Mouse (Mus musculus) retina, embryonic 14.5 days (tissue): Measurements from ENCODE around the gene Ppp1cc.
"Not testable (repeated sequence)": the region's sequence is repeated elsewhere in the genome, so short reads cannot be mapped to it uniquely, and the experiment has no call there.

ENCODE experiments used
- DNase-seq: peaks from one replicate; pipeline ENCODE4 v3.0.0-alpha.2; 2015; ENCODE audit warnings: low spot score

The Ppp1cc gene

DNA sequence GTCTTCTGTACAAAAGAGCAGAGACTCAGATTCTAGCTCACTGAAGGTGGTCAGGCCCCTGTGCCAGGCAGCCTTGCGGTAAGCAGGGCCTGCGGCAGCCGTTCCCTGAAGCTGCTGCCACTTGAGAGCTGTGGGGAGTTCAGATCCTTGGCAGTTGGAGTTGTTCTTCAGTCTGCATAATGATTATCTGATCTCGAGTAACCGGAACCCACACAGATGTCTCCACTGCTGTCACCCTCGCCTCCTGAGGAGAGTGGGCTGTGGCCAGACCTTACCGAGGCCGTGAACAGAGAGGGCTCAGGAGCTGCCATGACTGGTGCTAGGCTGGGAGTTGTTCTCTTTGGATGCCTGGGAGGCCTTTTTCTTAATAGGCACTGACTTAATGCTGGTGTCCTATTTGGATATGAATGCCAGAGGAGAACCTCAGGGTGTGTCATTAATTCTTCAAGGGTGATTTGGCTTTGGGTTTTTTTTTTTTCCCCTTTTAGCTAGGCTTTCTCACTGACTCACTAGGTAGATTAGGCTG is 8.6 kb downstream of the Ppp1cc start:
- DNase-seq: no peak

DNA sequence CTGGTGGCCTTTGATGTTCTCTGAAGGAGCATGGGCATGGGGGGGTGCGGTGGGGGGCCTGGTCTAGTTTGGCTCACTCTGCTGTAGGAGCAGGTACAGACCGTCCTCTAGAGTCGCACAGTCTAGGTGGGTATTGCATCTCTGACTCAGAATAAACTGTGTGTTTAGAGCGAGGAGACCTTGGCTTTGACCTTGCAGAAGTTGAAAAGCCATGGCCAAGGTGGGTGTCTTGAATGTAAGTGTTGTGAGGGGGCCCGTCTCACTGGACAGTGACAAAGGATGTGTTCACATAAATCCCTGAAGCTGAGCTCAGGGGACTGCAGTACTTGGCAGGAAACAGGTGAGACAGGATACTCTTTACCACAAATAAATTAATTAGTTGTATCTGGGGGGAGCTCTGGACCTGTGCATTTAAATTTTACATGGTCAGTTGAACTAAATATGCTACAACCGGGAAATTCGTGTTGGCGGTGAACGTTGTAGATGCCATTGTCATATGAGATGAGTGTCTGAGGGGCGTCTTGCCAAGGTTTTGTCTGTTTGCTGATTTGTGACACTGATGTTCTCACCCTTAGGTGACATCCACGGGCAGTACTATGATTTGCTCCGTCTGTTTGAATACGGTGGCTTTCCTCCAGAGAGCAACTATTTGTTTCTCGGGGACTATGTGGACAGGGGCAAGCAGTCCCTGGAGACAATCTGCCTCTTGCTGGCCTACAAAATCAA is 10.4 kb downstream of the Ppp1cc start:
- DNase-seq: no peak

DNA sequence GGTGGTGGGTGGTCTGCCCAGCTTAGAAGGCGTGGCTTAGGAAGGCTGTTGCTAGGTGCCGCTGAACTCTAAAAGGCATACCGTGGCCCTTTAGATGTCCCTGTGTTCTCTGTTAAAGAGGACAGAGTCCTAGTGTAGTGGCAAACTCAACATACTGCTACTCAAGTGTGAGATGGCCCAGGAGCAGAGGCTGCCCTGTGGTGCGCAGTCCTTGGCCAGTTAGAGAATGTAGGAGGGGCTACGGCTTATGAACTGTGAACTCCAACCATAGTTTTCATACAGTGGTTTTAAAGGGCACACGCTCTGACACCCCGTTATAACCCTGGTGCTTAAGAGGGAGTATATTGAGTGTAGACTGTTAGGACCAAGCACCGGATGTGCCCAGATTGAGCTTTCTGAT is 13.0 kb downstream of the Ppp1cc start:
- DNase-seq: no peak

DNA sequence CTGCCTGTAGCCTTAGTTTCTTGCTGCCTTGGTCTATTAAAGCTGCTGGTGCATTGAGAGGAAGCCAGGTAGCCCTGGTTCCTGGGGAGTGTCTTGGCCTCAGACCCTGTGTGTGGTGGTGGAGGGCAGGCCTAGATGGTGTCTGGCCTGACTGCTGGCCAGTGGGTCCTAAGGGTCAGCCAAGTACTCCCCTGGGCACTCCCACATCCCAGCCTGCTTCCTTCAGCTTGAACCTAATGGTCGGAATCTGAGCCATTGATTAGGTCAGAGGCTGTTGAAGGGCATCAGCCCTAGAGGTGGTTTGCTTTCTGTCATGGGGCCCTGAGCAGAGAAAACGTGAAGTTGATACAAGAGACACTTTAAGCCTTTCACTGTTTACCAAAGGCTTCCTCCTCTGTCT is 17.3 kb downstream of the Ppp1cc start:
- DNase-seq: no peak

DNA sequence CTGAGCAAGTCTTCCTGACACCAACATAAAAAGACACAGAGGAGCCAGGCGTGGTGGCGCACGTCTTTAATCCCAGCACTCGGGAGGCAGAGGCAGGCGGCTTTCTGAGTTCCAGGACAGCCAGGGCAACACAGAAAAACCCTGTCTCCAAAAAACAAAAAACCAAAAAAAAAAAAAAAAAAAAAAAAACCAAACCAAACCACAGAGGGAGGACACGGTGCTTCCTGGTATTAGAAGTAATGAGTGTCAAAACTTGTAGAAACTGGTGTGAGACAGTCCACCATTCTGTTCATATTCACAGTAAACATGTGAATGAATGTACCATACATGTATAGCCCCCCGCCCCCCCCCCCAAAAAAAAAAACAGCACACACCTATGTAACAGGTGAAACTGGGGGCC is 17.9 kb downstream of the Ppp1cc start:
- no peak for DNase-seq

DNA sequence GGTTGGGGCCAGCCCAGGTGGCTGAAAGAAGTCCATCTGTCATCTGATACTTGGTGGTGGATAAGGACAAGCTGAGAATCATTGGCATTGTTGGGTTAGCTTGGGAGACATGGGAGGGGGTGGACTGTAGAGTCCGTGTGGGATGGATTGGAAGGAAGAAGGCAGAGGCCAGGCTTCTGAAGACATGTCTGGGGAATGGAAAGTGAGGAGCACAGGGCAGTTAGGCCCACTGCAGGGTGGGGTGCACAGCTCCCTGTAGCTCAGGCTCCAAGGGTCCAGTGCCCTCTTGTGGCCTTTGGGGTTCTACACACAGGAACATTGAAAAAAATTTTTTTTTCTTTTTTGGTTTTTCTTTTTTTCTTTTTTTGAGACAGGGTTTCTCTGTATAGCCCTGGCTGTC is 18.3 kb downstream of the Ppp1cc start:
- DNase-seq: peak; percentile 72

DNA sequence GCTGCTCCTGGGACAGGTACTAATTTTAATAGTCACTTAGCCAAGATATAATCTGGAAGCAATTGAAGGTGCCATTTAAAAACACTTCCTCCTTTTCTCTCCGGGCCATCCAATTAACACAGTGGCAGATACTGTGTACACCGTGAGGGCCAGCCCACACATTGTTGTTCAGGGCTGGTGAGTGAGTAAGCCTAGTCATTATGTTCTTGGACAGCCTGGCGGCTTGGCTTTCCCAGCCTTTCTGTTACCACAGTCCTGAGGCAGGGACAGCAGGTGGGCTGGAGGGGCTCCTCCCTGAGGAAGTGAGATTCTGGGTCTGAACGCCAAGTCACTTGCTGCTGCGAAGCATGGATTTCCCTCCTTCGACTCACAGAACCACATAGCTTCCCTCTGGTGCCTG is 21.6 kb downstream of the Ppp1cc start:
- no peak for DNase-seq

DNA sequence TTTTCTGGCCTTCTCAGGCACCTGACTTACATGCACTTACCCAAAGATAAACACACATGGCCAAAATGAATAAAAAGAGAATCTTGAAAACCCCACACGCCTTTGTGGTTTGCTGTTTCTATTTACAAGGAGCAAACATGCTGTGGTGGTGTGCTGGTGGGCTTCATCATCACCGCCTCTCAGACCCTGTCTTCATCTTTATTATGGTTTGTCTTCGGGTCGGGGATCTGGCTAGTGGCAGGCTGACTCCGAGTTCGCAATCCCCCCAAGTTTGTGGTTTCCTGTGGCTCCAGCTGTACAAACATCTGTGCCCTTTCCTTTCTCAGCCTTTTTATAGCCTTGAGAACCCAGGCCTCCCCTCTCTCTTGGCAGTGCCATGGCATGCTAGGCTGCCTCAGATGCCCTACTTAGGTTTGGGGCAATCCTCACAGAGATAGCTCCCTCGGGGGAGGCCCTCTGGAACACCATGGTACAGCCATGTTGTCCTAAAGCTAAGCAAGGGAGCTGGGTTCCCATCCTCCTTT is 26.3 kb downstream of the Ppp1cc start:
- DNase-seq: no peak

DNA sequence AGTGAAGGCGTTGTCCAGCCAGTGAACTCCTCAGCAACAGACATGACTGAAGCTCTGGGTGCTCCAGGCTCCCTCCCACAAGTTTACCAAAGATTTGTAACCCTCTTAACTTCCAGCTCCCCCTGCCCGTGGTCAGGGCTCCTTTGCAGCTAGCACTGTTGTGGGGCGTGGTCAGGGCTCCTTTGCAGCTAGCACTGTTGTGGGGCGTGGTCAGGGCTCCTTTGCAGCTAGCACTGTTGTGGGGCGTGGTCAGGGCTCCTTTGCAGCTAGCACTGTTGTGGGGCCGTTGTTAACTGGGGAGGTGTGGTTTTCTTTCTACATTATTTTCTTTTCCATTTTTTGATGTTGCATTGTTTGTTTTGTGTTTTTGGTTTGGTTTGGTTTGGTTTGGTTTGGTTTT is 26.8 kb downstream of the Ppp1cc start:
- not testable (repeated sequence) for DNase-seq

DNA sequence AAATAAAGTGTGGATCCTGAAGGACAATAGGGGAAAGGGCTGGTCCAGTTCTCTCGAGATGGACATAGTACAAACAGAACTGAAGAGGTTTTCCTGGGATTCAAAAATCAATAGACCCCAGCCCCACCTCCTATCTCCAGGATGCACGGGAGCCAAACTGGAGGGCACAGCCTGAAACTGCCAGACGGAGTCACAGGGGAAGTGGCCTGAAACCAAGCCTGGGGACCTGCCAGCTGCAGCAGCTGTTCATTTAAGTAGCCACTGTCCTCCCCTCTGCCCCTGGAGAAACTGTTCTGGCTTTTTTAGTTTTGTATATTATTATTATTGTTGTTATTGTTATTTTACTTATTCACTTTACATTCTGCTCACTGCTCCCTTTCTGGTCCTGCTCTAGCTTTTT is 31.0 kb downstream of the Ppp1cc start:
- DNase-seq: no peak

DNA sequence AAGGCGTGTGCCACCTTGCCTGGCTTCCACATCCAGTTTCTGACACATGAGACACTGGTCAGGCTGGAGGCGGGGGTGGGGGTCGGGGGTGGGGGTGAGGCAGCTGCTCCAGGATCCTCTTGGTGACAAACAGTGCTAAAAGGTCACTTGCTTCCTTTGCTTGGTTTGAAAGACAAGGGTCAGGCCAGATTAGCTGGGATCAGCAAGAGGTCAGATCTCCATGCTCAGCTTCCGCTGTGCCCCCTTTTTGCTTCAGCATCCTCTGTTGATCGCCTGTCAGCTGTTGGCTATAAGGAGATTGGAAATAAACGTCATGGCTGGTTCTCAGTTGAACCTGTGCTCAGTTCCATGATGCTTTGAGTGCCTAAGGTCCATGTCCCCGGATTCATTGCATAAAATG is 32.4 kb downstream of the Ppp1cc start:
- no peak for DNase-seq

DNA sequence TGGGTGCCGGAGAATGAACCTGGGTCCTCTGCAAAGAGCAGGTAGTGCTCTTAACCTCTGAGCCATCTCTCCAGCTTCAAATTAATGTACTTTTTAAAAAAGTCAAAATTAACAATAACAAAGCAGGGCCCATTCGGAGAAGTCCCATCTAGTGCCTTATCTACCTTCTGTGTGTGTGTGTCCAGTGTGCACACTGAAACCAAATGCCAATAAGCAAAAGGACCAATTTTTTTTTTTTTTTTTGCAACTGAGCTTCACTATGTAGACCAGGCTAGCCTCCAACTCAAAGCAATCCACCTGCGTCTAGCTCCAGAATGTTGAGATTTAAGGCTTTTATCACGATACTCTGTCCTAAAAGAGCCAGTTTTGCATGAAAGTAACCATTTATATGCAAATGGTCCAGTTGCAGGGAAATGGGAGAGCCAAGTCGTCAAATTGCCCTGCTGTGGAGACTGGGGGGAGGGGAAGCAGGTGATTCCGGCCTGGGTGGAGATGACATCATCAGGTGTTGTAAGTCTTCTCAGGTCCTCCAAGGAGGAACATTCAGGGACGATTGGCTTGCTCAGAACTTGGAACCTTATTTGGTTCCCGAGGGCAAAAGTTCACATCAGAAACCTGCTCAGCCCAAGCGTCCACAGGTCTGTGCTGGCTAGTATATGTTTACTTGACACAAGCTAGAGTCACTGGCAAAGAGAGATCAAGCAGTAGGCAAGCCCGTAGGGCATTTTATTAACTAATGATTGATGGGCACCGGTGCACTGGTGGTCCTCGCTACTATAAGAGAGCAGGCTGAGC is 33.4 kb downstream of the Ppp1cc start:
- no peak for DNase-seq

DNA sequence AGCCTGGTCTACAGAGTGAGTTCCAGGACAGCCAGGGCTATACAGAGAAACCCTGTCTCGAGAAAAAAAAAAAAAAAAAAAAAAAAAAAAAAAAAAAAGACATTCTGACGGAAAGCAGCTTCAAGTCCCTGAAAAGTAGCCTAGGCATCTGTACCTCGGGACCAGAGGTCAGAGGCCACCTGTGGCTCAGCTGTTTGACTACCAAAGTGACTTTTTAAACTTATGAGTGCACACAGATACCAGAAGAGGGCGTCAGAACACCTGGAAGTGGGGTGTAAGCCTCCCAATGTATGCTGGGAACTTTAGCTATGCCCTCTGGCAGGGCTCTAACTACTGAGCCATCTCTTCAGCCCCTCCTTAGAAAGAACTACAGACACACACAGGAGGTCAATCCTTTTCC is 34.3 kb downstream of the Ppp1cc start:
- DNase-seq: no peak

DNA sequence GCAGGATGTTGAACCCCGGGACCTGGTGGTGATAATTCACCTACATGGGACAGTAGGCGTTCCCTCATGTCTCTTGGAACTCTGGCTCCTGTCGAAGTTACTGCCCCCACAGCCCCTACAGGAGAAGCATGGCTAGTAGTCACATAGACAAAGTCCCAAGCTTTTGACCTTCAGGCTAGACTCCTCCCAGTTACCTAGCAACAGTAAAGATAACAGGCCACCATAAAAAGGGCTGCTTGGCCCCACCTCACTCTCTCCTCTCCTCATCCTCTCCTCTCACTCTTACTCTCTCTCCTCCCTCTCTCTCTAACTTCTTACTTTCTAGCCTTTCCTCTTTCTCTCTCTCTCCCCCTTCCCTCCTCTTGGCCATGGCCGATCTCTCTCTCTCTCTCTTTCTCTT is 42.8 kb downstream of the Ppp1cc start:
- no peak for DNase-seq

DNA sequence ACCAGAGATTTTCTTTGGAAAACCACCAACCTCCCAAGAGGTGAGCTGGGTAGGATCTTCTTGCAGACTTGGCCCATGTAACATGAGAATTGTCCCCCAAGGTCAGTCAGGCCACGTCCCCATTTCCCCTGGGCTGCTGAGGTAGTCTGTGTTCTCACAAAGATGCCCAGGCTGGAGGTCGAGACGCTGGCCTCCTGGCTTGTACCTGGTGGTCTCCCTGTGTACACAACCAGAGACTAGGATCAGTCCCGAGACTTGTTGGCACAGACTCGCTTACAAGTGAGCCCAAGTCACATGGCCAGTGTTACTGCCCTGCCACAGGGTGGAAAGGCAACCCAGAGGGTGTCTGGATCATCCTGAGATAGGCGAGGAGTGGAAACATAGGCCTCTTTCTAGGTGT is 43.8 kb downstream of the Ppp1cc start:
- DNase-seq: no peak

DNA sequence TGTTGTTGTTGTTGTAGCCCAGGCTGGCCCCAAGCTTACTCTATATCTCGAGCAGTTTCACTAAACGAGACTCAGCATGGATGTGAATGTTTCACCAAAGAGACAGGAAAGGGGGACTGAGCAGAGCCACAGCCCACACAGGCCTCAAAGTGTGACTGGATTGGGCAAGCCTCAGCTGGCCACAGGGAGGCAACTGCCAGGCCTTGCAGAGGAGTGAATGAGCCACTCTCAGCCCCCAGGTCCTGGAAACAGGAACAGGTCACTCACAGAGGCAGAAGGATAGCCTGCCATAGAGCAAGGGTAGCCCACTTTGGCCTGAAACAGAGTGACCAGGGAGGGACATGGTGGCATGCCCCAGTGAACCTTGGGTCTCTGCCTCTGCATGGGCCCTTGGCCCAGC is 46.1 kb downstream of the Ppp1cc start:
- no peak for DNase-seq

DNA sequence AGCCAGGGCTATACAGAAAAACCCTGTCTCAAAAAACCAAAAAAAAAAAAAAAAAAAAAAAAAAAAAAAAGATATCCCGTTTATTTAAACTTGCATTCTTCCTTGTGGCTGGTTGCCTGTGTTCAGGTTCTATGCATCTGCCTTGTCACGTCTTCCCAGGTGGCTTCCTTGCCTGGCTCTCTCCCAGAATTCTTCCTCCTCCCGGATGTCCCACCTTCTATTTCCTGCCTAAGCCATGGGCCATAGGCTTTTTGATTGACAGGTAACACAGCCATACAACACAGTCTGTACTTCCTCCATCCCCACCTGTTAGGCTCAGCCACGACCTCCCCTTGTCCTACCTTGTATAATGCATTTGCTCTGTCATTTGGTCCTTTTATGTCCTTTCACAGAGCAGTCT is 48.4 kb downstream of the Ppp1cc start, which contains the start of gene Hvcn1:
TSS of gene Hvcn1 (plus strand) at position 330 of the 400 bp plus-strand sequence.
- no peak for DNase-seq

DNA sequence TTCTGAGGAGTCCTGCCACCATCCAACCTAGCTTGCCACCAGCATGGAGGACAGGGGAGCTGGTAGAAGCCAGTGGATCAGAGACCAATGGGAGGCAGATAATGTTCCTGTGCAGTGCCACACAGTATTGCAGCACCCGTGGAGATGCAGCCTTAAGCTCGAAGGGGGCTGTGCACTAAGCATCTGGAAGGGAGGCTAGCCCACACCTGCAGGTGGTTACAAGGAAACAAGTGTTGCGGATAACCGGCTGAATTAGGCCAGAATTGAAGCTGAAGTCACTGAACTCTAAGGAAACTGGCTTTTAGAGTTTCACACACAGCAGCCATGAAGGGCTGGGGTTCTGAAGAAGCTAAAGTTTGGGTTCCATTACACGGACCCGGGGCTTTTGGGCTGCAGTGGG is 50.8 kb downstream of the Ppp1cc start:
- no peak for DNase-seq

DNA sequence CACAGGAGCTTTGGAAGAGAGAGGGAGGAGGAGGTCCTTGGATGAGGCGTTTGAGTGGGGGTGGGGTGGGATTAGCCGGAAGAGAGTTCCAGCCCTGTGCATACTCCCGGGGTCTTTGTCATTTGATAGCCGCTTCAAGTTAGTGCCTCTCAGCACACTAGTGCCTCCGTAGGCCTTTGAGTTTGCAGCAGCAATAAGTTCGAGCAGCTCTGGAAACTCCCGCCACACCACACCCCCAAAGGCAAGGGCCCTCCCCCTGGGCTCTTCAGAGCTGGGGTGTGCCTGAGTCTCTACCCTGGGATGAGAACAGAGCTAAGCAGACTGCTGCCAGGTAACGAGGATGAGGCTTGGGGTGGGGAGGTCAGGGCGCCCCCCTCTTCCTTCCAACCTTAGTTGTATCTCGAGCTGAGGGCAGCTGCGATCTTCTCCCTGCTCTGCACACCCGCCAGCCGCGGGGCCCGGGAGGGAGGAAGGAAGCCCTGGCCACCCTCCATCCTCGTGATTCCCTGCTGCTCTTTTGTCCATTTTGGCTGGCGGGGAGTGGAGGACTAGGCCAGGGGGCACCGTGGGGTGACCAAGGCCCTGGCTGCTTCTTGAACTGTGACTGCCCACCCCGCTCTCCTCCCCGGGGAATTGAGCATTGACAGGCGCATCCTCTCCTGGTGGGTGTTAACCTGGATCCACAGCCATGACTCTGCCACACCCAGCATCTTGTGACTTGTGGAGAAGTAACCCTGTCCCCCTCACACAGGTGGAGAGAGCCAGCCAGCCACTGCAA is 51.7 kb downstream of the Ppp1cc start:
- peak; percentile 70 for DNase-seq

DNA sequence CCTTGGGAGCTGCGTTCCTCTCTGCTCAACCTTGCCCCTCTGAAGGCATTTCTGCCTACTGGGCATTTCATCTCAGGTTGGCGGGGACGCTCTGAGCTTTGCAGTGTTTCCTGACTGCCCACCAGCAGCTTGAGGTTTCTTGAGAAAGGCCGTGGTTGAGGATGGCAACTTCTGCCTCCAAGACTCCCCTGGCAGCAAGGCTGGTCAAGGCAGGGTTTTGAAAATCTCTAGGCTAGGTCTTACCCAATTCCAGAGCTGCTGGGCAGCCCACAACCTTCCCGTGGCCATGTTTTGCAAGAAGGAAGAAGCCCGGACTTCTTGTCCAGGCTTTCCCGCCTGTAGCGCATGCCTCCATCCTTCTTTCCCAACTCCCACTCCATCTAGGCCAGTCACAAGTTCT is 52.8 kb downstream of the Ppp1cc start:
- DNase-seq: no peak

DNA sequence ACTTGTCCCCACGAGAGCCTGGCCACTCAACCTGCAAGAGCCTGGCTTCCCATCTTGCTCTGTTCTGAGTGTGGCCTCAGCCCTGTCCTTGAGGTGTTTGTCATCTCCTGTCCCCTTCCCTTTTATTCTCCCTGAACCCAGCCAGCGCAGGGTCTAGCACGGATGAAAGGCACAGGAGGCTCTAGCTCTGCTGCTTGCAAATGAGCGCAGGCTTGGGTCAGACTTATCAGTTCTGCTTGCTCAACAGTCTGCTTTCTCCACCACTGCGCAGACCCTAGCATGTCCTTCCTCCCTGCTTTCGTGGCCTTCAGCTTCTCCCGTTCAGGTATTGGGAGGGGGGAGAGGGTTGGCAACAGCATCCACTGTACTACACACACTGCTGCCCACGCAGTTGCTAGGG is 54.0 kb downstream of the Ppp1cc start:
- no peak for DNase-seq

DNA sequence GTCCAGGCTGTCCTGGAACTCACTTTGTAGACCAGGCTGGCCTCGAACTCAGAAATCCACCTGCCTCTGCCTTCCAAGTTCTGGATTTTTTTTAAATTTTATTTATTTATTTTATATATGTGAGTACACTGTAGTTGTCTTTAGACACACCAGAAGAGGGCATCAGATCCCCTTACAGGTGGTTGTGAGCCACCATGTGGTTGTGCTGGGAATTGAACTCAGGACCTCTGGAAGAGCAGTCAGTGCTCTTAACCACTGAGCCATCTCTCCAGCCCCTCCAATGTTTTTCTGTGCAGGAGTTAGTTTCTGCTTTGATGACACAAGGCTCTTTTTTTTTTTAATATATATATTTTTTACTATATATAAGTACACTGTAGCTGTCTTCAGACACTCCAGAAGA is 54.7 kb downstream of the Ppp1cc start:
- not testable (repeated sequence) for DNase-seq
